Mouse (Mus musculus): ENCODE data around the gene Tbccd1.

Gene Tbccd1

GRCm38 (mm10) chr16:22857431-22858113, at the start of gene Tbccd1, which contains the start of gene Dnajb11:
Gene Tbccd1 (minus strand): TSS chr16:22857669.
Gene Dnajb11 (plus strand): TSS chr16:22857845.
- DNase-seq (ENCODE audit: extremely low read depth, insufficient read length, low spot score), result peak; percentile 99

GRCm38 (mm10) chr16:22901326-22901725, 43.9 kb upstream of the Tbccd1 start:
- no peak for DNase-seq (ENCODE audit: extremely low read depth, insufficient read length, low spot score)

GRCm38 (mm10) chr16:22899866-22900570, 42.5 kb upstream of the Tbccd1 start:
- no peak for DNase-seq (ENCODE audit: extremely low read depth, insufficient read length, low spot score)

GRCm38 (mm10) chr16:22899346-22899745, 41.9 kb upstream of the Tbccd1 start:
- no peak for DNase-seq (ENCODE audit: extremely low read depth, insufficient read length, low spot score)

- no peak for DNase-seq (ENCODE audit: extremely low read depth, insufficient read length, low spot score)
These were observed 39.1 kb upstream of the Tbccd1 start for GRCm38 (mm10) chr16:22896618-22897017.

GRCm38 (mm10) chr16:22894095-22894494, 36.6 kb upstream of the Tbccd1 start:
- DNase-seq (ENCODE audit: extremely low read depth, insufficient read length, low spot score), result no peak

GRCm38 (mm10) chr16:22891733-22892154, 34.3 kb upstream of the Tbccd1 start:
- DNase-seq (ENCODE audit: extremely low read depth, insufficient read length, low spot score), result no peak

- DNase-seq (ENCODE audit: extremely low read depth, insufficient read length, low spot score), result no peak
These were observed 33.4 kb upstream of the Tbccd1 start, which contains the start of gene Ahsg for GRCm38 (mm10) chr16:22890683-22891510. Gene Ahsg (plus strand): TSS chr16:22891277.

- DNase-seq (ENCODE audit: extremely low read depth, insufficient read length, low spot score), result no peak
These were observed 32.2 kb upstream of the Tbccd1 start for GRCm38 (mm10) chr16:22889716-22890115.

GRCm38 (mm10) chr16:22888835-22889234, 31.4 kb upstream of the Tbccd1 start:
- no peak for DNase-seq (ENCODE audit: extremely low read depth, insufficient read length, low spot score)

GRCm38 (mm10) chr16:22886726-22887125, 29.3 kb upstream of the Tbccd1 start:
- DNase-seq (ENCODE audit: extremely low read depth, insufficient read length, low spot score), result no peak

- no peak for DNase-seq (ENCODE audit: extremely low read depth, insufficient read length, low spot score)
These were observed 27.9 kb upstream of the Tbccd1 start for GRCm38 (mm10) chr16:22885356-22885755.

- no peak for DNase-seq (ENCODE audit: extremely low read depth, insufficient read length, low spot score)
These were observed 26.0 kb upstream of the Tbccd1 start for GRCm38 (mm10) chr16:22883441-22883840.

GRCm38 (mm10) chr16:22881487-22881886, 24.0 kb upstream of the Tbccd1 start:
- DNase-seq (ENCODE audit: extremely low read depth, insufficient read length, low spot score), result no peak

- peak; percentile 53 for DNase-seq (ENCODE audit: extremely low read depth, insufficient read length, low spot score)
These were observed 23.4 kb upstream of the Tbccd1 start for GRCm38 (mm10) chr16:22880900-22881299.

- DNase-seq (ENCODE audit: extremely low read depth, insufficient read length, low spot score), result no peak
These were observed 22.6 kb upstream of the Tbccd1 start for GRCm38 (mm10) chr16:22879945-22880595.

GRCm38 (mm10) chr16:22878716-22879115, 21.2 kb upstream of the Tbccd1 start:
- DNase-seq (ENCODE audit: extremely low read depth, insufficient read length, low spot score), result no peak

GRCm38 (mm10) chr16:22877660-22878390, 20.4 kb upstream of the Tbccd1 start:
- peak; percentile 45 for DNase-seq (ENCODE audit: extremely low read depth, insufficient read length, low spot score)

GRCm38 (mm10) chr16:22876218-22877043, 19.0 kb upstream of the Tbccd1 start:
- no peak for DNase-seq (ENCODE audit: extremely low read depth, insufficient read length, low spot score)
